32 mouse cellular contexts compared by ENCODE assay signal in genomic region chr8:19225161-19225560, GRCm38 (mm10). TPM values are rescaled to one million over a fixed set of nuclear protein-coding genes. Genes with fewer than 3 reads are reported as not detected.
DNase-seq lines count a peak whose midpoint lies in the region; ATAC-seq lines count a peak whose summit lies in the region.
"Had no signal": no experiment of that assay in that cellular context is flagged by ENCODE, and none has a peak within 500 bp of the region (broad histone marks: within the 10 kb centered on the region; RNA-seq: fewer than 3 reads in every experiment).

Gene Defb6 (plus strand): TSS chr8:19225478.

- H3K4me3 ChIP-seq in forebrain, embryonic 10.5 days: no peak within 1 kb of the TSS
- H3K4me3 ChIP-seq: embryonic facial prominence, embryonic 13.5 days; embryonic facial prominence, embryonic 15.5 days; erythroblast, embryonic 14.5 days; forebrain, embryonic 13.5 days; forebrain, embryonic 15.5 days had no signal

- peak; percentile 56 for DNase-seq in heart, adult 11 months
- no peak for DNase-seq in heart, adult 8-10 months (ENCODE audit: low spot score)
- peak; percentile 13 for DNase-seq in A20 (ENCODE audit: low read depth, low spot score)
- DNase-seq in brain, adult 2 months (ENCODE audit: low read depth, low spot score): peak; percentile 11
- DNase-seq in kidney, adult 9 months: no peak
- DNase-seq in layer of hippocampus, adult 8-10 months (ENCODE audit: low spot score in 2 of 2): no peak
- DNase-seq in forebrain, embryonic 10.5 days (ENCODE audit: extremely low spot score, low spot score): no peak
- DNase-seq: adrenal gland, adult 8-10 months; adrenal gland, postnatal 14 days; adrenal gland, postnatal 36 days; cerebellum, adult 11 months; cerebellum, adult 18-20 months; cerebellum, adult 8-10 months; cerebellum, adult 9-11 months; cerebellum, postnatal 14 days; cerebellum, postnatal 36 days; embryo, embryonic 11 days; forebrain, postnatal 0 days had no signal

- H3K9me3 ChIP-seq in forebrain, embryonic 10.5 days: no peaks in the 10 kb centered on the region
- H3K9me3 ChIP-seq: embryonic facial prominence, embryonic 13.5 days; embryonic facial prominence, embryonic 15.5 days; forebrain, embryonic 13.5 days; forebrain, embryonic 15.5 days had no signal

- H3K36me3 ChIP-seq in forebrain, embryonic 10.5 days (replicated peaks): no peaks in the 10 kb centered on the region
- H3K36me3 ChIP-seq: embryonic facial prominence, embryonic 13.5 days; embryonic facial prominence, embryonic 15.5 days; forebrain, embryonic 15.5 days had no signal

- no peaks in the 10 kb centered on the region for H3K27me3 ChIP-seq in forebrain, embryonic 10.5 days (ENCODE audit: poor library complexity, severe bottlenecking)
- H3K27me3 ChIP-seq: embryonic facial prominence, embryonic 13.5 days; embryonic facial prominence, embryonic 15.5 days; forebrain, embryonic 13.5 days; forebrain, embryonic 15.5 days had no signal

- peak; percentile 89 for ATAC-seq in CD4-positive, CD25-positive, alpha-beta regulatory T cell, adult 4 months
- ATAC-seq: forebrain, embryonic 13.5 days; forebrain, embryonic 15.5 days; forebrain, postnatal 0 days had no signal

- no peak within 1 kb of the TSS for H3K27ac ChIP-seq in forebrain, embryonic 10.5 days
- H3K27ac ChIP-seq: embryonic facial prominence, embryonic 13.5 days; embryonic facial prominence, embryonic 15.5 days; forebrain, embryonic 13.5 days; forebrain, embryonic 15.5 days had no signal

- WGBS in forebrain, embryonic 10.5 days: 76% methylated on average over 1 of the region's 1 CpGs

- H3K4me1 ChIP-seq in forebrain, embryonic 10.5 days: no peaks in the 10 kb centered on the region
- H3K4me1 ChIP-seq: embryonic facial prominence, embryonic 13.5 days; embryonic facial prominence, embryonic 15.5 days; forebrain, embryonic 13.5 days; forebrain, embryonic 15.5 days had no signal

RNA-seq across cellular contexts. Expression of gene Defb6, which starts in this region (rescaled TPM):
- not detected for total RNA-seq in heart, adult 8-10 months (2022)
- polyA plus RNA-seq in CD4-positive, CD25-positive, alpha-beta regulatory T cell, adult 4 months (2017; shearing (Covaris generic)): not detected
- total RNA-seq in layer of hippocampus, adult 8-10 months (2022): not detected
- polyA plus RNA-seq in forebrain, embryonic 10.5 days (2016; fragmentation: Nextera tagmentation; extraction: Ambion mirVana): not detected in 2 replicates
- total RNA-seq: adrenal gland, adult 18-20 months; adrenal gland, adult 8-10 months; adrenal gland, postnatal 14 days; adrenal gland, postnatal 36 days; common myeloid progenitor, adult 5-6 weeks; ES-E14; forebrain, postnatal 0 days; MEL had no signal
- polyA plus RNA-seq: brain, embryonic 14.5 days; C2C12; embryonic facial prominence, embryonic 11.5 days; embryonic facial prominence, embryonic 13.5 days; embryonic facial prominence, embryonic 15.5 days; erythroblast, embryonic 14.5 days; forebrain, embryonic 11.5 days; forebrain, embryonic 13.5 days; forebrain, embryonic 15.5 days; forebrain, postnatal 0 days had no signal

Comparison
In these comparisons a context has a peak if more than half of its experiments do, and no peak if none do; other contexts are left out.
1. DNase-seq: peak in heart, adult 11 months (single experiment), A20 (single experiment) and brain, adult 2 months (single experiment); none in heart, adult 8-10 months (single experiment), kidney, adult 9 months (single experiment), layer of hippocampus, adult 8-10 months (0 of 2) and forebrain, embryonic 10.5 days (single experiment).
2. Peak in ATAC-seq in CD4-positive, CD25-positive, alpha-beta regulatory T cell, adult 4 months; RNA of the gene not detected or under 1 TPM.